13 mouse cellular contexts compared by ENCODE assay signal in the genomic region with DNA sequence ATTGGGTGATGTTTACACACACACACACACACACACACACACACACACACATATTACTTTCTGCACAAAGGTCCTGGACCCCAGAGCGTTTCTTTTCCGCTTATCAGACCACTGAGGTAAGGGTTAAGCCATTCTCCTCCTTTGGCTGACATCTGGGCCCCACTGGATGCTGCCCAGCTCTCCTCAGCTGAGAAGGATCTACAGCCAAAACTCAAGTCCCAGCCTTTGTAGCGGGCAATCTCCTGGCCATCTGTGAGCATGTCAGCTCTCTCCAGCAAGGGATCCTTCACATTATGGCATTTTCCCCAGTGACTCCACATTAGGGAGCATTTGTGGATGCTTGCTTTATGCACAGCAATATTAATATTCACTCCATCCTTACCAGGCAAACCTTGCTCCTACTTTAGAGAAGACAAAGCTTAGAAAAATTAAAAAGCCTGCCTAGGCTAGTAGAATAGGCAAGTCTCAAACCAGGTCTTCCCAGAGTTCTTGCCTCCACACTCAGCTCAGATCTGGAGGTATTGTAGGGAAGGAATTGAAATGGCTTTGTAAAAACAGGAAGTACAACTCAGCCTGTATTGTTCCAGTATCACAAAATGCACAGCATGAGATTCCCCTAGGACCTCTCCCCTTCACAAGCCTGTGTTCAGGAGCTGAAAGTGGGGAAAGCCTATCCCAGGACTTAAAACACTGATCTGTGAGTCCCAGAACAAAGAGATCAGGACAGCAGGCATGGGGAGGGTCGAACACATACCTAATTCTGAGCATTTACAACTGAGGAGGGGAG.
DNase-seq lines count a peak whose midpoint lies in the region; ATAC-seq lines count a peak whose summit lies in the region.
"Had no signal": no experiment of that assay in that cellular context is flagged by ENCODE, and none has a peak within 500 bp of the region (broad histone marks: within the 10 kb centered on the region; RNA-seq: fewer than 3 reads in every experiment).

No protein-coding gene starts in this region.

- peak overlapping the region; percentile 51 for H3K27ac ChIP-seq in intestine, embryonic 16.5 days (ENCODE audit: low read length)
- no peak overlapping the region for H3K27ac ChIP-seq in intestine, embryonic 15.5 days
- H3K27ac ChIP-seq in embryonic facial prominence, embryonic 14.5 days (replicated peaks; ENCODE audit: low read depth, low read length): peak overlapping the region; percentile 56; the same call in 1 of the 2 replicates
- H3K27ac ChIP-seq in limb, embryonic 15.5 days: peak overlapping the region; percentile 80
- H3K27ac ChIP-seq: layer of hippocampus, adult 2 months had no signal

- 47% methylated on average over 4 of the region's 4 CpGs for WGBS in intestine, embryonic 16.5 days
- 48% methylated on average over 4 of the region's 4 CpGs for WGBS in intestine, embryonic 15.5 days
- WGBS in embryonic facial prominence, embryonic 14.5 days: 41% methylated on average over 4 of the region's 4 CpGs
- WGBS in limb, embryonic 15.5 days: 45% methylated on average over 4 of the region's 4 CpGs

- no peak overlapping the region for H3K4me2 ChIP-seq in intestine, embryonic 16.5 days (ENCODE audit: low read depth, low read length)
- H3K4me2 ChIP-seq in intestine, embryonic 15.5 days (replicated peaks): no peak overlapping the region
- H3K4me2 ChIP-seq in embryonic facial prominence, embryonic 14.5 days (ENCODE audit: low read depth, low read length): no peak overlapping the region
- no peak overlapping the region for H3K4me2 ChIP-seq in limb, embryonic 15.5 days

- H3K36me3 ChIP-seq in intestine, embryonic 16.5 days (ENCODE audit: control insufficient read depth, insufficient read depth, low read length): no peaks in the 10 kb centered on the region
- no peaks in the 10 kb centered on the region for H3K36me3 ChIP-seq in intestine, embryonic 15.5 days
- H3K36me3 ChIP-seq in embryonic facial prominence, embryonic 14.5 days (ENCODE audit: control insufficient read depth, insufficient read depth, low read length): no peaks in the 10 kb centered on the region
- no peaks in the 10 kb centered on the region for H3K36me3 ChIP-seq in limb, embryonic 15.5 days
- H3K36me3 ChIP-seq: G1E had no signal

- peak; percentile 64 to 72 for DNase-seq in cerebellum, postnatal 10 days
- DNase-seq in cerebellum, adult 11-12 months: no peak
- peak; percentile 47 for DNase-seq in embryonic facial prominence, embryonic 14.5 days (ENCODE audit: low spot score)
- no peak for DNase-seq in kidney, adult 8-10 months
- DNase-seq in adrenal gland, adult 18-20 months (ENCODE audit: low spot score in 2 of 2): no peak
- DNase-seq: heart, adult 18-20 months; kidney, adult 2 months; liver had no signal

- peaks cover 10% of the 10 kb centered on the region for H3K4me1 ChIP-seq in intestine, embryonic 16.5 days (ENCODE audit: control insufficient read depth, insufficient read depth, low read length)
- peaks cover 23% of the 10 kb centered on the region for H3K4me1 ChIP-seq in intestine, embryonic 15.5 days (replicated peaks)
- H3K4me1 ChIP-seq in embryonic facial prominence, embryonic 14.5 days (ENCODE audit: control insufficient read depth, insufficient read depth, low read length): peaks cover 54% of the 10 kb centered on the region
- peaks cover 52% of the 10 kb centered on the region for H3K4me1 ChIP-seq in limb, embryonic 15.5 days

- no peak overlapping the region for H3K9ac ChIP-seq in intestine, embryonic 16.5 days (ENCODE audit: low read depth, low read length)
- no peak overlapping the region for H3K9ac ChIP-seq in intestine, embryonic 15.5 days
- H3K9ac ChIP-seq in embryonic facial prominence, embryonic 14.5 days (ENCODE audit: low read depth, low read length): no peak overlapping the region
- H3K9ac ChIP-seq in limb, embryonic 15.5 days: no peak overlapping the region

- H3K9me3 ChIP-seq in intestine, embryonic 16.5 days (ENCODE audit: control insufficient read depth, low read length): no peaks in the 10 kb centered on the region
- no peaks in the 10 kb centered on the region for H3K9me3 ChIP-seq in intestine, embryonic 15.5 days
- no peaks in the 10 kb centered on the region for H3K9me3 ChIP-seq in embryonic facial prominence, embryonic 14.5 days (ENCODE audit: control insufficient read depth, low read length)
- no peaks in the 10 kb centered on the region for H3K9me3 ChIP-seq in limb, embryonic 15.5 days

- no peak overlapping the region for H3K4me3 ChIP-seq in intestine, embryonic 16.5 days (ENCODE audit: low read length)
- H3K4me3 ChIP-seq in intestine, embryonic 15.5 days (replicated peaks): no peak overlapping the region
- no peak overlapping the region for H3K4me3 ChIP-seq in embryonic facial prominence, embryonic 14.5 days (ENCODE audit: low read depth, low read length)
- H3K4me3 ChIP-seq in limb, embryonic 15.5 days: no peak overlapping the region
- H3K4me3 ChIP-seq: layer of hippocampus, adult 2 months had no signal

- ATAC-seq in intestine, embryonic 16.5 days: no peak
- ATAC-seq in intestine, embryonic 15.5 days: no peak
- no peak; the same call in 1 of the 2 replicates for ATAC-seq in embryonic facial prominence, embryonic 14.5 days (ENCODE audit: low read depth)
- no peak for ATAC-seq in limb, embryonic 15.5 days (ENCODE audit: insufficient number of reproducible peaks, low FRiP score, low TSS enrichment, low read depth)

- no peaks in the 10 kb centered on the region for H3K27me3 ChIP-seq in intestine, embryonic 16.5 days (replicated peaks; ENCODE audit: control insufficient read depth, insufficient read depth, low read length)
- H3K27me3 ChIP-seq in intestine, embryonic 15.5 days (replicated peaks): no peaks in the 10 kb centered on the region
- H3K27me3 ChIP-seq in embryonic facial prominence, embryonic 14.5 days (replicated peaks; ENCODE audit: control insufficient read depth, insufficient read depth, low read length): no peaks in the 10 kb centered on the region
- H3K27me3 ChIP-seq in limb, embryonic 15.5 days: no peaks in the 10 kb centered on the region

Comparison
In these comparisons a context has a peak if more than half of its experiments do, and no peak if none do; other contexts are left out.
1. DNase-seq: peak in cerebellum, postnatal 10 days (2 of 2) and embryonic facial prominence, embryonic 14.5 days (single experiment); none in cerebellum, adult 11-12 months (single experiment), kidney, adult 8-10 months (0 of 2) and adrenal gland, adult 18-20 months (0 of 2).